Mouse (Mus musculus) layer of hippocampus, postnatal 10 days (tissue): Measurements from ENCODE around the gene Borcs5. TPM values are rescaled to one million over a fixed set of nuclear protein-coding genes. Genes with fewer than 3 reads are reported as not detected.
A peak's percentile ranks its signal among the peaks of the same experiment; 100 is the strongest.
"Not testable (repeated sequence)": the region's sequence is repeated elsewhere in the genome, so short reads cannot be mapped to it uniquely, and the experiment has no call there.

ENCODE experiments used
- DNase-seq, 2 experiments: peaks; one replicate each; pipeline ENCODE4 v3.0.0; 2021; ENCODE audit warnings: low spot score in 2 of 2
- total RNA-seq, 2 experiments: library from RNA; stranded (reverse); gene quantifications; 2 replicates each; pipeline ENCODE4 v1.2.3; 2021

Gene Borcs5
- total RNA-seq, 2 experiments from 2014 or later = 25.7 to 26.7 TPM

- no peak for DNase-seq
Observed at GRCm38 (mm10) chr6:134669179-134669865, 30.0 kb downstream of the Borcs5 start.

GRCm38 (mm10) chr6:134670881-134671411 is 31.6 kb downstream of the Borcs5 start:
- DNase-seq = no peak

GRCm38 (mm10) chr6:134673712-134674111 is 34.4 kb downstream of the Borcs5 start:
- DNase-seq = not testable (repeated sequence)

GRCm38 (mm10) chr6:134677504-134677903 is 38.2 kb downstream of the Borcs5 start:
- no peak for DNase-seq

- no peak for DNase-seq
Observed at GRCm38 (mm10) chr6:134678037-134678436, 38.7 kb downstream of the Borcs5 start.

- not testable (repeated sequence) for DNase-seq
Observed at GRCm38 (mm10) chr6:134679330-134679729, 40.0 kb downstream of the Borcs5 start.

GRCm38 (mm10) chr6:134684354-134684915 is 45.1 kb downstream of the Borcs5 start:
- no peak for DNase-seq

GRCm38 (mm10) chr6:134685040-134685439 is 45.7 kb downstream of the Borcs5 start:
- no peak for DNase-seq

GRCm38 (mm10) chr6:134685515-134685914 is 46.2 kb downstream of the Borcs5 start:
- no peak for DNase-seq

GRCm38 (mm10) chr6:134694498-134694897 is 55.2 kb downstream of the Borcs5 start:
- DNase-seq = no peak

- DNase-seq = no peak
Observed at GRCm38 (mm10) chr6:134694988-134695387, 55.7 kb downstream of the Borcs5 start.

- DNase-seq = no peak
Observed at GRCm38 (mm10) chr6:134695625-134696024, 56.3 kb downstream of the Borcs5 start.

- DNase-seq = peak in 1 of 2 experiments; percentile 40
Observed at GRCm38 (mm10) chr6:134696146-134696545, 56.8 kb downstream of the Borcs5 start.

GRCm38 (mm10) chr6:134696554-134696953 is 57.2 kb downstream of the Borcs5 start:
- DNase-seq = no peak

- no peak for DNase-seq
Observed at GRCm38 (mm10) chr6:134698243-134698642, 58.9 kb downstream of the Borcs5 start.

- DNase-seq = no peak
Observed at GRCm38 (mm10) chr6:134700451-134701210, 61.3 kb downstream of the Borcs5 start.

- no peak for DNase-seq
Observed at GRCm38 (mm10) chr6:134701211-134701602, 61.9 kb downstream of the Borcs5 start.

GRCm38 (mm10) chr6:134702184-134702583 is 62.9 kb downstream of the Borcs5 start:
- DNase-seq = no peak

- DNase-seq = no peak
Observed at GRCm38 (mm10) chr6:134703053-134703690, 63.9 kb downstream of the Borcs5 start.

- no peak for DNase-seq
Observed at GRCm38 (mm10) chr6:134706467-134706866, 67.2 kb downstream of the Borcs5 start.

- peak in 1 of 2 experiments; percentile 22 for DNase-seq
Observed at GRCm38 (mm10) chr6:134710020-134710419, 70.7 kb downstream of the Borcs5 start.
